Mouse (Mus musculus) mature B cell (primary cell): ENCODE results near the gene 1810043G02Rik.
"Not testable (repeated sequence)": the region's sequence is repeated elsewhere in the genome, so short reads cannot be mapped to it uniquely, and the experiment has no call there.

Experiments used
- in situ Hi-C: fragments of 300-500 bp; cut with MboI; formaldehyde crosslinking; loops from 2 replicates; pipeline ENCODE4 v1.14.3; 2019

The 1810043G02Rik gene

GRCm38 (mm10) chr10:78005791-78006438 is 27.6 kb downstream of the 1810043G02Rik start:
- in situ Hi-C loops = no loop called here

- in situ Hi-C loops = no loop called here
These were observed 28.9 kb downstream of the 1810043G02Rik start for GRCm38 (mm10) chr10:78007203-78007602.

GRCm38 (mm10) chr10:78008169-78008568 is 29.8 kb downstream of the 1810043G02Rik start:
- in situ Hi-C loops = no loop called here

- in situ Hi-C loops = no loop called here
These were observed 31.0 kb downstream of the 1810043G02Rik start for GRCm38 (mm10) chr10:78009184-78009944.

- in situ Hi-C loops = no loop called here
These were observed 31.6 kb downstream of the 1810043G02Rik start, which contains the start of gene Pfkl for GRCm38 (mm10) chr10:78009945-78010293. Pfkl (minus strand) TSS chr10:78010083.

GRCm38 (mm10) chr10:78010335-78010734 is 32.0 kb downstream of the 1810043G02Rik start:
- in situ Hi-C loops = no loop called here

- in situ Hi-C loops = not testable (repeated sequence)
These were observed 32.8 kb downstream of the 1810043G02Rik start for GRCm38 (mm10) chr10:78011116-78011515.

- in situ Hi-C loops = no loop called here
These were observed 34.6 kb downstream of the 1810043G02Rik start for GRCm38 (mm10) chr10:78012661-78013495.

- in situ Hi-C loops = no loop called here
These were observed 37.2 kb downstream of the 1810043G02Rik start for GRCm38 (mm10) chr10:78015489-78015888.

- in situ Hi-C loops = no loop called here
These were observed 38.0 kb downstream of the 1810043G02Rik start for GRCm38 (mm10) chr10:78016366-78016765.

- in situ Hi-C loops = no loop called here
These were observed 40.5 kb downstream of the 1810043G02Rik start for GRCm38 (mm10) chr10:78018797-78019203.

- in situ Hi-C loops = no loop called here
These were observed 41.0 kb downstream of the 1810043G02Rik start for GRCm38 (mm10) chr10:78019291-78019690.

- in situ Hi-C loops = not testable (repeated sequence)
These were observed 41.7 kb downstream of the 1810043G02Rik start for GRCm38 (mm10) chr10:78019984-78020383.

- in situ Hi-C loops = not testable (repeated sequence)
These were observed 47.1 kb downstream of the 1810043G02Rik start for GRCm38 (mm10) chr10:78025453-78025852.

- in situ Hi-C loops = no loop called here
These were observed 49.8 kb downstream of the 1810043G02Rik start for GRCm38 (mm10) chr10:78028129-78028528.

- in situ Hi-C loops = no loop called here
These were observed 50.8 kb downstream of the 1810043G02Rik start for GRCm38 (mm10) chr10:78029080-78029479.

- in situ Hi-C loops = loop anchor here (5.0 kb wide), 1 partner anchor 130 kb away; no protein-coding TSS in a partner anchor
These were observed 53.7 kb downstream of the 1810043G02Rik start for GRCm38 (mm10) chr10:78031987-78032386.
